Mouse (Mus musculus): ENCODE measurements around the gene Aff1. TPM values are rescaled to one million over a fixed set of nuclear protein-coding genes. Genes with fewer than 3 reads are reported as not detected.

The Aff1 gene
- polyA plus RNA-seq, 1 experiment from 2014 or later, result 6.8 TPM

- Histone ChIP-seq H3K9me3 (ENCODE audit: control insufficient read depth) (no peaks in the 10 kb centered on the region), H3K4me3 (ENCODE audit: low read depth, low read length) (no peak overlapping the region), H3K4me2 (replicated peaks; ENCODE audit: low read depth) (no peak overlapping the region), H3K4me1 (replicated peaks; ENCODE audit: control insufficient read depth, insufficient read depth, low read length) (no peaks in the 10 kb centered on the region), H3K36me3 (ENCODE audit: control insufficient read depth, insufficient read depth) (peaks cover 87% of the 10 kb centered on the region), H3K27ac (ENCODE audit: low read depth, low read length) (0 out of 2 replicates have a peak overlapping the region, but pooled peaks have one; percentile 50), H3K27me3 (replicated peaks; ENCODE audit: control insufficient read depth, insufficient read depth, low read length) (no peaks in the 10 kb centered on the region), H3K9ac (ENCODE audit: low read depth, low read length) (no peak overlapping the region)
- TF ChIP-seq CTCF (IDR thresholded peaks at IDR 0.05; ENCODE audit: low read depth), result no peak
- ATAC-seq, result peak; percentile 70
- 78% methylated on average over 8 of the region's 8 CpGs for WGBS
These were observed 156.4 kb downstream of the Aff1 start for GRCm38 (mm10) chr5:103848546-103848945.

GRCm38 (mm10) chr5:103852756-103853549 lies 160.8 kb downstream of the Aff1 start:
- Histone ChIP-seq H3K27me3 (replicated peaks; ENCODE audit: control insufficient read depth, insufficient read depth, low read length) (no peaks in the 10 kb centered on the region), H3K9ac (ENCODE audit: low read depth, low read length) (no peak overlapping the region), H3K36me3 (ENCODE audit: control insufficient read depth, insufficient read depth) (peaks cover 60% of the 10 kb centered on the region), H3K9me3 (ENCODE audit: control insufficient read depth) (no peaks in the 10 kb centered on the region), H3K4me3 (ENCODE audit: low read depth, low read length) (no peak overlapping the region), H3K4me2 (replicated peaks; ENCODE audit: low read depth) (no peak overlapping the region), H3K4me1 (replicated peaks; ENCODE audit: control insufficient read depth, insufficient read depth, low read length) (no peaks in the 10 kb centered on the region), H3K27ac (ENCODE audit: low read depth, low read length) (no peak overlapping the region)
- WGBS, result 86% methylated on average over 4 of the region's 4 CpGs
- ATAC-seq, result no peak
- no peak for TF ChIP-seq CTCF (IDR thresholded peaks at IDR 0.05; ENCODE audit: low read depth)

GRCm38 (mm10) chr5:103854041-103854806 lies 162.1 kb downstream of the Aff1 start:
- ATAC-seq, result no peak
- Histone ChIP-seq H3K9ac (ENCODE audit: low read depth, low read length) (no peak overlapping the region), H3K27me3 (replicated peaks; ENCODE audit: control insufficient read depth, insufficient read depth, low read length) (no peaks in the 10 kb centered on the region), H3K9me3 (ENCODE audit: control insufficient read depth) (no peaks in the 10 kb centered on the region), H3K36me3 (ENCODE audit: control insufficient read depth, insufficient read depth) (peaks cover 48% of the 10 kb centered on the region), H3K4me2 (replicated peaks; ENCODE audit: low read depth) (no peak overlapping the region), H3K4me1 (replicated peaks; ENCODE audit: control insufficient read depth, insufficient read depth, low read length) (no peaks in the 10 kb centered on the region), H3K27ac (ENCODE audit: low read depth, low read length) (no peak overlapping the region), H3K4me3 (ENCODE audit: low read depth, low read length) (no peak overlapping the region)
- 74% methylated on average over 17 of the region's 17 CpGs for WGBS
- TF ChIP-seq CTCF (IDR thresholded peaks at IDR 0.05; ENCODE audit: low read depth), result peak; percentile 36; the same call in 1 of the 2 replicates

GRCm38 (mm10) chr5:103854807-103855194 lies 162.6 kb downstream of the Aff1 start:
- TF ChIP-seq CTCF (IDR thresholded peaks at IDR 0.05; ENCODE audit: low read depth), result no peak
- H3K4me3 ChIP-seq (ENCODE audit: low read depth, low read length), result no peak overlapping the region

GRCm38 (mm10) chr5:103855483-103856211 lies 163.5 kb downstream of the Aff1 start:
- H3K4me1 ChIP-seq (replicated peaks; ENCODE audit: control insufficient read depth, insufficient read depth, low read length), result no peaks in the 10 kb centered on the region
- 59% methylated on average over 14 of the region's 14 CpGs for WGBS
- no peaks in the 10 kb centered on the region for H3K27me3 ChIP-seq (replicated peaks; ENCODE audit: control insufficient read depth, insufficient read depth, low read length)
- no peak overlapping the region for H3K4me3 ChIP-seq (ENCODE audit: low read depth, low read length)
- peaks cover 34% of the 10 kb centered on the region for H3K36me3 ChIP-seq (ENCODE audit: control insufficient read depth, insufficient read depth)
- H3K9me3 ChIP-seq (ENCODE audit: control insufficient read depth), result no peaks in the 10 kb centered on the region
- no peak for TF ChIP-seq CTCF (IDR thresholded peaks at IDR 0.05; ENCODE audit: low read depth)
- no peak overlapping the region for H3K4me2 ChIP-seq (replicated peaks; ENCODE audit: low read depth)
- H3K9ac ChIP-seq (ENCODE audit: low read depth, low read length), result no peak overlapping the region
- ATAC-seq, result peak; percentile 49
- no peak overlapping the region for H3K27ac ChIP-seq (ENCODE audit: low read depth, low read length)

More at GRCm38 (mm10) chr5:103854807-103855194, 162.6 kb downstream of the Aff1 start:
- H3K36me3 ChIP-seq (ENCODE audit: control insufficient read depth, insufficient read depth), result peaks cover 42% of the 10 kb centered on the region
- H3K27me3 ChIP-seq (replicated peaks; ENCODE audit: control insufficient read depth, insufficient read depth, low read length), result no peaks in the 10 kb centered on the region
- H3K9me3 ChIP-seq (ENCODE audit: control insufficient read depth), result no peaks in the 10 kb centered on the region
- ATAC-seq, result no peak
- no peaks in the 10 kb centered on the region for H3K4me1 ChIP-seq (replicated peaks; ENCODE audit: control insufficient read depth, insufficient read depth, low read length)
- no peak overlapping the region for H3K4me2 ChIP-seq (replicated peaks; ENCODE audit: low read depth)
- H3K9ac ChIP-seq (ENCODE audit: low read depth, low read length), result no peak overlapping the region
- no peak overlapping the region for H3K27ac ChIP-seq (ENCODE audit: low read depth, low read length)
- 89% methylated on average over 5 of the region's 5 CpGs for WGBS

Data from intestine, postnatal 0 days (tissue).